Mouse (Mus musculus): ENCODE measurements around the gene Iyd.

- TF ChIP-seq MYOG (IDR thresholded peaks at IDR 0.05; ENCODE audit: control insufficient read depth in 1 of 3, insufficient read depth in 1 of 3, insufficient read length in 2 of 3, low read depth in 2 of 3): no peak
- TF ChIP-seq MYOD1 (IDR thresholded peaks at IDR 0.05; ENCODE audit: control insufficient read depth in 1 of 3, insufficient read length in 2 of 3, low read depth in 2 of 3): no peak
Observed at GRCm38 (mm10) chr10:3590632-3591031, 50.6 kb downstream of the Iyd start.

Measured in myocyte (in vitro differentiated cells).